Mouse (Mus musculus): ENCODE data around the gene Cyp2d26.

Cyp2d26 gene

GRCm38 (mm10) chr15:82794277-82794676 lies at the start of gene Cyp2d26:
Gene Cyp2d26 (minus strand): TSS chr15:82794294.
- ChIA-PET POLR2A (no interaction called here), CTCF (interaction anchor here in 2 of 4 experiments (1.2 to 1.4 kb wide), 2 partner anchors 11 kb away, joined by 3 to 4 read pairs; no protein-coding TSS in a partner anchor)

- POLR2A ChIA-PET: no interaction called here
- CTCF ChIA-PET: no interaction called here
These were observed 45.1 kb upstream of the Cyp2d26 start for GRCm38 (mm10) chr15:82839146-82839545.

- POLR2A ChIA-PET: interaction anchor here in 1 of 4 experiments (0.6 to 1.9 kb wide), 5 partner anchors 8 to 673 kb away, joined by 3 to 8 read pairs (median 4); no protein-coding TSS in a partner anchor
- CTCF ChIA-PET: no interaction called here
These were observed 35.8 kb upstream of the Cyp2d26 start for GRCm38 (mm10) chr15:82829917-82830316.

GRCm38 (mm10) chr15:82825866-82826265 lies 31.8 kb upstream of the Cyp2d26 start:
- ChIA-PET CTCF (no interaction called here), POLR2A (no interaction called here)

- ChIA-PET POLR2A (interaction anchor here in 2 of 4 experiments (0.5 to 0.8 kb wide), 3 partner anchors 10 to 630 kb away, joined by 3 to 5 read pairs (median 3); no protein-coding TSS in a partner anchor), CTCF (no interaction called here)
These were observed 28.3 kb upstream of the Cyp2d26 start for GRCm38 (mm10) chr15:82822347-82822746.

- ChIA-PET POLR2A (interaction anchor here (0.6 to 1.2 kb wide), 8 partner anchors 10 to 224 kb away, joined by 3 to 5 read pairs (median 3); no protein-coding TSS in a partner anchor), CTCF (no interaction called here)
These were observed 27.6 kb upstream of the Cyp2d26 start for GRCm38 (mm10) chr15:82821657-82822056.

- POLR2A ChIA-PET: interaction anchor here in 3 of 4 experiments (0.6 to 0.9 kb wide), 3 partner anchors 231 to 648 kb away, joined by 3 read pairs; no protein-coding TSS in a partner anchor
- CTCF ChIA-PET: interaction anchor here in 3 of 4 experiments (0.5 to 1.6 kb wide), 6 partner anchors 10 to 627 kb away, joined by 3 to 6 read pairs (median 4); no protein-coding TSS in a partner anchor
These were observed 21.2 kb upstream of the Cyp2d26 start for GRCm38 (mm10) chr15:82815296-82815695.

GRCm38 (mm10) chr15:82814806-82815205 lies 20.7 kb upstream of the Cyp2d26 start:
- POLR2A ChIA-PET: interaction anchor here in 3 of 4 experiments (0.6 to 1.4 kb wide), 5 partner anchors 14 to 648 kb away, joined by 3 to 4 read pairs (median 3); no protein-coding TSS in a partner anchor

GRCm38 (mm10) chr15:82814321-82814720 lies 20.2 kb upstream of the Cyp2d26 start:
- ChIA-PET POLR2A (interaction anchor here in 2 of 4 experiments (0.6 to 1.4 kb wide), 6 partner anchors 10 to 494 kb away, joined by 3 to 6 read pairs (median 4); no protein-coding TSS in a partner anchor), CTCF (interaction anchor here in 2 of 4 experiments (1.1 to 1.6 kb wide), 3 partner anchors 13 to 271 kb away, joined by 3 to 6 read pairs (median 4); no protein-coding TSS in a partner anchor)

More at GRCm38 (mm10) chr15:82814806-82815205, 20.7 kb upstream of the Cyp2d26 start:
- CTCF ChIA-PET: interaction anchor here in 3 of 4 experiments (0.5 to 1.6 kb wide), 5 partner anchors 13 to 627 kb away, joined by 3 to 6 read pairs (median 4); no protein-coding TSS in a partner anchor

GRCm38 (mm10) chr15:82810556-82810955 lies 16.5 kb upstream of the Cyp2d26 start:
- ChIA-PET CTCF (no interaction called here), POLR2A (interaction anchor here in 2 of 4 experiments (0.6 to 1.0 kb wide), 3 partner anchors 11 to 70 kb away, joined by 3 read pairs; no protein-coding TSS in a partner anchor)

GRCm38 (mm10) chr15:82809511-82809910 lies 15.4 kb upstream of the Cyp2d26 start:
- POLR2A ChIA-PET: interaction anchor here in 2 of 4 experiments (0.6 to 1.0 kb wide), 2 partner anchors 57 to 247 kb away, joined by 3 to 6 read pairs; no protein-coding TSS in a partner anchor

GRCm38 (mm10) chr15:82806969-82807763 lies 13.1 kb upstream of the Cyp2d26 start:
- CTCF ChIA-PET: interaction anchor here in 2 of 4 experiments (0.7 to 1.1 kb wide), 3 partner anchors 21 to 787 kb away, joined by 3 to 7 read pairs (median 4); no protein-coding TSS in a partner anchor
- POLR2A ChIA-PET: interaction anchor here in 3 of 4 experiments (0.6 to 1.6 kb wide), 7 partner anchors 12 to 474 kb away, joined by 3 to 4 read pairs (median 3); partner anchors contain the start of gene Poldip3 (in 1 of the 3)

More at GRCm38 (mm10) chr15:82809511-82809910, 15.4 kb upstream of the Cyp2d26 start:
- CTCF ChIA-PET: no interaction called here

GRCm38 (mm10) chr15:82804708-82805639 lies 10.9 kb upstream of the Cyp2d26 start:
- ChIA-PET CTCF (interaction anchor here (0.5 to 2.7 kb wide), 52 partner anchors 10 to 1267 kb away, joined by 3 to 11 read pairs (median 4); partner anchors contain the start of genes Cyp2d26 (in 1 of the 4), Ndufa6 (in 1 of the 4), Nfam1 (in 1 of the 4) and Wbp2nl (in 1 of the 4)), POLR2A (interaction anchor here (0.5 to 1.5 kb wide), 11 partner anchors 9 to 344 kb away, joined by 3 to 5 read pairs (median 3); partner anchors contain the start of genes Poldip3 (in 1 of the 4) and Tcf20 (in 1 of the 4))

GRCm38 (mm10) chr15:82795936-82796440 lies 1.9 kb upstream of the Cyp2d26 start:
- ChIA-PET CTCF (no interaction called here), POLR2A (no interaction called here)

- ChIA-PET POLR2A (no interaction called here), CTCF (interaction anchor here in 1 of 4 experiments (1.2 kb wide), 1 partner anchor 11 kb away, joined by 3 read pairs; no protein-coding TSS in a partner anchor)
These were observed 226 bp downstream of the Cyp2d26 start for GRCm38 (mm10) chr15:82793868-82794267.

GRCm38 (mm10) chr15:82793454-82793853 lies 640 bp downstream of the Cyp2d26 start:
- POLR2A ChIA-PET: no interaction called here
- CTCF ChIA-PET: interaction anchor here in 1 of 4 experiments (1.2 kb wide), 1 partner anchor 12 kb away, joined by 3 read pairs; no protein-coding TSS in a partner anchor

- POLR2A ChIA-PET: no interaction called here
- CTCF ChIA-PET: interaction anchor here in 1 of 4 experiments (1.5 kb wide), 1 partner anchor 293 kb away, joined by 3 read pairs; no protein-coding TSS in a partner anchor
These were observed 1.5 kb downstream of the Cyp2d26 start for GRCm38 (mm10) chr15:82792566-82792965.

GRCm38 (mm10) chr15:82784581-82784980 lies 9.5 kb downstream of the Cyp2d26 start:
- POLR2A ChIA-PET: no interaction called here
- CTCF ChIA-PET: no interaction called here

Data from embryonic stem cell, embryonic (primary cell).